Mouse (Mus musculus) thymus, postnatal 0 days (tissue): ENCODE measurements around the gene Cstf3. TPM values are rescaled to one million over a fixed set of nuclear protein-coding genes. Genes with fewer than 3 reads are reported as not detected.

Source experiments
- DNase-seq: peaks from one replicate; pipeline ENCODE4 v3.0.0-alpha.2; 2015; ENCODE audit warnings: low spot score
- polyA plus RNA-seq: library from polyadenylated mRNA; unstranded; fragments of >200 nt; fragmentation: Nextera tagmentation; extraction: Ambion mirVana; gene quantifications from 2 replicates; pipeline ENCODE4 v1.2.1, GENCODE M21; 2015

Gene Cstf3
- polyA plus RNA-seq, 1 experiment from 2014 or later = 67.0 TPM

GRCm38 (mm10) chr2:104710670-104711370, 120.5 kb downstream of the Cstf3 start:
- no peak for DNase-seq

DNA sequence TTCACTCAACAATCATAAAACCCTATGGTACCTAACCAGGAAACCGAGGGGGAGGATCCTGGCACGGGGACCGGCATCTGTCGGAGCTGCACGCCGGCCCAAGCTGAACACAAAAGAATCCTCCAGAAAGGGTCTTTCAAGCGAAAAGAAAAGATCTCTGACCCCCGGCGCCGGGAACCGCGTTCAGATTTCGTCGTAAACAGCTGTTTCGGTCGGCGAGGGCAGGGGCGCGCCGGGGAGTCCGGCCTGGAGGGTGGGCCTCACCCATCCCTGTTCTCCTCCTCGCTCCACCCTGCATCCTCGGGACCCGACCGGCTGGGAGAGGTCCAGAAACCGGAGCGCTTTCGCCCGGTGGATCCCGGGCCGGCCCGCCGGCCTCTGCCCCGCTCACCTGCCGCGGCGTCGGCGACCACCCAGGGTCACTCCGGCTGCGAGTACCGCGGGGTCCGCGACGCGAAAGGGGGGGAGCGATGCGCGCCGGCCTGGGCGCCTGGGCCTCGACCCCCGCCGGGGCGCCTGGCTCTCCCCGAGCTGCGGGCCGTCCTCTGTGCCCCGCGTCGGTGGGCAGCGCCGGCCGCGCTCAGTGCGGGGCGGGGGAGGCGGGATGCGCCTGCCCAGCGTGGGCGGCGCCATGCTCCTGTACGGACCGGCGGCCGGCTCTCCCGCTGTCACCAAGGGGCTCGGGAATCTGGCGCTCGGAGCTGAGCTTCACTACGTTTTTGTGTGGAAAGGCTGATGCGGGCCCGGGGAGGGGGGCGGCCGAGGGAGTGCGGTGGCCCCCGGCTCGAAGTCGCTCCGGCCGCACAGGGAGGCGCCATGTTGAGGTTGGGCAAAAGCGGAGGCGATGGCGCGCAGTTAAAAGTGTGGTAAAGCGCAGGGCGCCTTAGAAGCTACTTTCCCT, 121.5 kb downstream of the Cstf3 start, which contains the start of gene Tcp11l1:
TSS of gene Tcp11l1 (minus strand) at position 585 of the 901 bp plus-strand sequence.
- DNase-seq = peak; percentile 14

GRCm38 (mm10) chr2:104712486-104712809, 122.1 kb downstream of the Cstf3 start:
- no peak for DNase-seq

- no peak for DNase-seq
These were observed 124.0 kb downstream of the Cstf3 start for GRCm38 (mm10) chr2:104714254-104714691.

Other genes with a start within 250 kb of the Cstf3 start
- 0.95 and 1.1 TPM in 2 replicates for gene D430041D05Rik, start 179.5 kb upstream of the Cstf3 start, polyA plus RNA-seq
- gene Hipk3, start 96.1 kb upstream of the Cstf3 start, polyA plus RNA-seq = 11.9 and 13.9 TPM in 2 replicates
- gene Tcp11l1, start 121.6 kb downstream of the Cstf3 start, polyA plus RNA-seq = 12.6 and 16.4 TPM in 2 replicates
- not detected in 2 replicates for gene Pin1rt1, start 125.9 kb downstream of the Cstf3 start, polyA plus RNA-seq
- gene Depdc7, start 152.4 kb downstream of the Cstf3 start, polyA plus RNA-seq = 3.7 and 4.0 TPM in 2 replicates
- gene Qser1, start 226.2 kb downstream of the Cstf3 start, polyA plus RNA-seq = 3.9 and 4.6 TPM in 2 replicates